Mouse (Mus musculus): ENCODE results near the gene Lrrc8d.
"Not testable (repeated sequence)": the region's sequence is repeated elsewhere in the genome, so short reads cannot be mapped to it uniquely, and the experiment has no call there.

The Lrrc8d gene

GRCm38 (mm10) chr5:105685780-105686305 lies 13.9 kb upstream of the Lrrc8d start:
- DNase-seq, result not testable (repeated sequence)

GRCm38 (mm10) chr5:105686331-105686995 lies 13.3 kb upstream of the Lrrc8d start:
- DNase-seq, result no peak

- DNase-seq, result peak; percentile 53 to 78
Observed at GRCm38 (mm10) chr5:105690502-105691454, 9.0 kb upstream of the Lrrc8d start.

- DNase-seq, result peak; percentile 43 to 60
Observed at GRCm38 (mm10) chr5:105691645-105692044, 8.1 kb upstream of the Lrrc8d start.

GRCm38 (mm10) chr5:105694339-105694930 lies 5.3 kb upstream of the Lrrc8d start:
- no peak for DNase-seq

- no peak for DNase-seq
Observed at GRCm38 (mm10) chr5:105696049-105696448, 3.7 kb upstream of the Lrrc8d start.

GRCm38 (mm10) chr5:105697886-105698285 lies 1.9 kb upstream of the Lrrc8d start:
- no peak for DNase-seq

GRCm38 (mm10) chr5:105698694-105699093 lies 1.1 kb upstream of the Lrrc8d start:
- DNase-seq, result peak; percentile 44 to 77

- DNase-seq, result peak; percentile 84 to 95
Observed at GRCm38 (mm10) chr5:105700070-105700851, 492 bp downstream of the Lrrc8d start.

GRCm38 (mm10) chr5:105701326-105701725 lies 1.6 kb downstream of the Lrrc8d start:
- peak in 1 of 2 experiments; percentile 35 for DNase-seq

GRCm38 (mm10) chr5:105701844-105702243 lies 2.1 kb downstream of the Lrrc8d start:
- peak; percentile 55 to 77 for DNase-seq

- peak; percentile 63 to 87 for DNase-seq
Observed at GRCm38 (mm10) chr5:105702580-105703285, 3.0 kb downstream of the Lrrc8d start.

GRCm38 (mm10) chr5:105703286-105703655 lies 3.5 kb downstream of the Lrrc8d start:
- peak in 1 of 2 experiments; percentile 34 for DNase-seq

- DNase-seq, result peak; percentile 52 to 56
Observed at GRCm38 (mm10) chr5:105704573-105704972, 4.8 kb downstream of the Lrrc8d start.

GRCm38 (mm10) chr5:105706635-105707034 lies 6.9 kb downstream of the Lrrc8d start:
- peak; percentile 42 to 62 for DNase-seq

GRCm38 (mm10) chr5:105708276-105708675 lies 8.5 kb downstream of the Lrrc8d start:
- no peak for DNase-seq

GRCm38 (mm10) chr5:105710473-105710872 lies 10.7 kb downstream of the Lrrc8d start:
- DNase-seq, result no peak

- DNase-seq, result peak; percentile 42 to 63
Observed at GRCm38 (mm10) chr5:105714446-105714845, 14.7 kb downstream of the Lrrc8d start.

- DNase-seq, result no peak
Observed at GRCm38 (mm10) chr5:105715095-105715494, 15.3 kb downstream of the Lrrc8d start.

GRCm38 (mm10) chr5:105715531-105716124 lies 15.9 kb downstream of the Lrrc8d start:
- DNase-seq, result peak; percentile 58 to 67

- DNase-seq, result peak; percentile 40 to 49
Observed at GRCm38 (mm10) chr5:105717294-105717693, 17.5 kb downstream of the Lrrc8d start.

Data from kidney, postnatal 25 days (tissue).